Mouse (Mus musculus) testis, adult 2 months (tissue): ENCODE measurements around the gene Zfp13.

Source experiments
- CTCF ChIP-seq: fragments of 200-500 bp; IDR thresholded peaks from 2 replicates; pipeline ENCODE4 v1.5.1; 2012; ENCODE audit warnings: low read depth, mild to moderate bottlenecking, inconsistent platforms, low read length, moderate library complexity; ENCODE audit not compliant: control insufficient read depth, insufficient read depth, insufficient replicate concordance
- POLR2A ChIP-seq: fragments of 200-500 bp; IDR thresholded peaks from 2 replicates; pipeline ENCODE4 v1.6.1; 2012; ENCODE audit warnings: low read depth, mild to moderate bottlenecking, inconsistent platforms, low read length, moderate library complexity; ENCODE audit not compliant: control insufficient read depth

GRCm38 (mm10) chr17:23601836-23602585 is 2.7 kb upstream of the Zfp13 start:
- TF ChIP-seq POLR2A (no peak), CTCF (no peak)
